ENCODE assay signal across 9 mouse cellular contexts in the genomic region with DNA sequence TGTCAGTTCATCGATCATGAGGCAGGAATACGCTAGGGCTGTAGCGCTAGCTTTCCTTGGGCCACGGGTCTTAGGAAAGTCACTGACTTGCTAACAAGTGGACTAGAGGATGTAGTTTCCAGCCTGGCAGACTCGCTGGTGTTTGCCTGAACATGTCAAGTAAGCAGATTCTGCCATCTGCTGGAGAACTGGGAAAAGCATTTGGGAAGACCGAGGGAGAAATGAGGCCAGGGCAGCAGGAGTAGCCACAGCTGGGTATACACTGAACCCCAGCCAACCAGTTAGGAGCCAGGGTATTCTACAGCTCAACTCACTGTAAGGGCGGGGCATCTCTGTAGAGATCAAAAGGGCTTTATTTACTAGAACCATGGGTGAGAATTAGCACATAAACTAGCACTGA. TPM values are rescaled to one million over a fixed set of nuclear protein-coding genes. Genes with fewer than 3 reads are reported as not detected.
DNase-seq lines count a peak whose midpoint lies in the region; ATAC-seq lines count a peak whose summit lies in the region.
"Had no signal": no experiment of that assay in that cellular context is flagged by ENCODE, and none has a peak within 500 bp of the region (broad histone marks: within the 10 kb centered on the region; RNA-seq: fewer than 3 reads in every experiment).

No protein-coding gene starts in this region.

- H3K36me3 ChIP-seq in megakaryocyte, embryonic 14.5 days (replicated peaks; ENCODE audit: low read length) = peaks cover 83% of the 10 kb centered on the region
- H3K36me3 ChIP-seq in stomach, embryonic 15.5 days = peaks cover 18% of the 10 kb centered on the region

- H3K27ac ChIP-seq in stomach, embryonic 15.5 days = no peak overlapping the region
- H3K27ac ChIP-seq: limb, embryonic 13.5 days had no signal

- 56% methylated on average over 7 of the region's 7 CpGs for WGBS in stomach, embryonic 15.5 days

- no peak for ATAC-seq in megakaryocyte, adult 5-6 weeks (ENCODE audit: poor library complexity, severe bottlenecking)
- ATAC-seq in stomach, embryonic 15.5 days (ENCODE audit: insufficient read depth, low FRiP score, low read depth) = peak; percentile 27; the same call in 1 of the 2 replicates
- no peak for ATAC-seq in megakaryocyte progenitor cell, adult 5-6 weeks (replicated peaks; ENCODE audit: poor library complexity)
- no peak for ATAC-seq in cerebellum, adult (ENCODE audit: insufficient number of reproducible peaks, low FRiP score, low TSS enrichment)

- H3K9ac ChIP-seq in stomach, embryonic 15.5 days = no peak overlapping the region
- H3K9ac ChIP-seq: limb, embryonic 13.5 days had no signal

- no peaks in the 10 kb centered on the region for H3K27me3 ChIP-seq in megakaryocyte, embryonic 14.5 days (replicated peaks)
- no peaks in the 10 kb centered on the region for H3K27me3 ChIP-seq in stomach, embryonic 15.5 days (replicated peaks)
- H3K27me3 ChIP-seq: limb, embryonic 13.5 days had no signal

- DNase-seq in heart, adult 18-20 months = peak; percentile 9 to 11
- DNase-seq in heart, adult 11 months = no peak
- peak; percentile 71 for DNase-seq in embryo, embryonic 10.5 days (ENCODE audit: low spot score)

- H3K4me3 ChIP-seq in megakaryocyte, embryonic 14.5 days (replicated peaks) = peak overlapping the region; percentile 28
- no peak overlapping the region for H3K4me3 ChIP-seq in stomach, embryonic 15.5 days (replicated peaks)
- H3K4me3 ChIP-seq: limb, embryonic 13.5 days had no signal

- H3K9me3 ChIP-seq in megakaryocyte, embryonic 14.5 days = no peaks in the 10 kb centered on the region
- no peaks in the 10 kb centered on the region for H3K9me3 ChIP-seq in stomach, embryonic 15.5 days
- H3K9me3 ChIP-seq: limb, embryonic 13.5 days had no signal

- H3K4me1 ChIP-seq in megakaryocyte, embryonic 14.5 days = peaks cover 50% of the 10 kb centered on the region
- H3K4me1 ChIP-seq in stomach, embryonic 15.5 days = peaks cover 2% of the 10 kb centered on the region; the same call in 1 of the 2 replicates

- H3K4me2 ChIP-seq in stomach, embryonic 15.5 days = no peak overlapping the region
- H3K4me2 ChIP-seq: limb, embryonic 13.5 days had no signal

RNA-seq across cellular contexts. Expression of a gene that starts 6.3 kb away (rescaled TPM):
- 1 to 10 TPM; 7.0 to 7.5 TPM for total RNA-seq in heart, adult 18-20 months (2021)
- polyA plus RNA-seq in megakaryocyte, embryonic 14.5 days (2012; ENCODE audit: insufficient read depth, low replicate concordance) = 3.2 TPM in 1 of 2 replicates, not detected in the other
- total RNA-seq in megakaryocyte, adult 5-6 weeks (2015) = 13.0 and 17.1 TPM in 2 replicates
- total RNA-seq in megakaryocyte, adult 5-6 weeks (2017) = 18.6 and 22.9 TPM in 2 replicates
- 10.1 and 10.4 TPM in 2 replicates for polyA plus RNA-seq in stomach, embryonic 15.5 days (2015; fragmentation: Nextera tagmentation; extraction: Ambion mirVana)
- 13.0 and 14.9 TPM in 2 replicates for total RNA-seq in megakaryocyte progenitor cell, adult 5-6 weeks (2015)
- 17.8 and 18.9 TPM in 2 replicates for total RNA-seq in megakaryocyte progenitor cell, adult 5-6 weeks (2017)

RNA-seq across cellular contexts. Expression of a gene that starts 11.5 kb away (rescaled TPM):
- total RNA-seq in heart, adult 18-20 months (2021) = under 1 TPM in 1 of 2 experiments, not detected in 1; 0.51 TPM
- 0.25 TPM in 1 of 2 replicates, not detected in the other for polyA plus RNA-seq in megakaryocyte, embryonic 14.5 days (2012; ENCODE audit: insufficient read depth, low replicate concordance)
- total RNA-seq in megakaryocyte, adult 5-6 weeks (2015) = 0.32 TPM in 1 of 2 replicates, not detected in the other
- total RNA-seq in megakaryocyte, adult 5-6 weeks (2017) = not detected in 2 replicates
- polyA plus RNA-seq in stomach, embryonic 15.5 days (2015; fragmentation: Nextera tagmentation; extraction: Ambion mirVana) = 0.39 TPM in 2 replicates
- total RNA-seq in megakaryocyte progenitor cell, adult 5-6 weeks (2015) = 0.17 TPM in 1 of 2 replicates, not detected in the other
- not detected in 2 replicates for total RNA-seq in megakaryocyte progenitor cell, adult 5-6 weeks (2017)

RNA-seq across cellular contexts. Expression of a gene that starts 57.6 kb away (rescaled TPM):
- total RNA-seq in heart, adult 18-20 months (2021) = 10 to 100 TPM; 31.0 to 32.3 TPM
- polyA plus RNA-seq in megakaryocyte, embryonic 14.5 days (2012; ENCODE audit: insufficient read depth, low replicate concordance) = 1.4 and 1.6 TPM in 2 replicates
- 33.0 and 42.0 TPM in 2 replicates for total RNA-seq in megakaryocyte, adult 5-6 weeks (2015)
- total RNA-seq in megakaryocyte, adult 5-6 weeks (2017) = 51.4 and 81.2 TPM in 2 replicates
- polyA plus RNA-seq in stomach, embryonic 15.5 days (2015; fragmentation: Nextera tagmentation; extraction: Ambion mirVana) = 8.7 and 9.9 TPM in 2 replicates
- 40.2 and 42.6 TPM in 2 replicates for total RNA-seq in megakaryocyte progenitor cell, adult 5-6 weeks (2015)
- 75.1 and 91.8 TPM in 2 replicates for total RNA-seq in megakaryocyte progenitor cell, adult 5-6 weeks (2017)
